Mouse (Mus musculus) kidney, adult 2 months (tissue): ENCODE measurements at regions not wholly inside any gene's neighbourhood (a gene's known extent, or its start where the extent isn't known, plus 50 kb on each side); places are given as distances from the start of the nearest gene placed in this dataset.

Experiments
- DNase-seq: peaks from one replicate; pipeline ENCODE4 v3.0.0; 2021
- H3K27ac ChIP-seq: fragments of 200-500 bp; 2 replicates; pipeline ENCODE4 v1.5.1; 2012; ENCODE audit warnings: low read depth, low read length, control low read depth, inconsistent platforms; ENCODE audit not compliant: insufficient read depth
- H3K27me3 ChIP-seq: fragments of 200-500 bp; replicated peaks from 2 replicates; pipeline ENCODE4 v1.6.1; 2012; ENCODE audit warnings: mild to moderate bottlenecking, moderate library complexity, low read length, inconsistent platforms; ENCODE audit not compliant: control insufficient read depth, insufficient read depth
- H3K36me3 ChIP-seq: fragments of 200-500 bp; 2 replicates; pipeline ENCODE4 v1.6.1; 2012; ENCODE audit warnings: mild to moderate bottlenecking, moderate library complexity, low read length, inconsistent platforms; ENCODE audit not compliant: control insufficient read depth, insufficient read depth
- H3K4me1 ChIP-seq: fragments of 200-500 bp; 2 replicates; pipeline ENCODE4 v1.6.1; 2011; ENCODE audit warnings: low read length; ENCODE audit not compliant: control insufficient read depth, insufficient read depth
- H3K4me3 ChIP-seq: fragments of 200-500 bp; 2 replicates; pipeline ENCODE4 v1.5.1; 2011; ENCODE audit warnings: mild to moderate bottlenecking, low read depth, low read length, control low read depth; ENCODE audit not compliant: insufficient read depth
- CTCF ChIP-seq: fragments of 200-500 bp; conservative IDR thresholded peaks from 2 replicates; pipeline ENCODE4 v1.5.1; 2011; ENCODE audit warnings: low read depth, mild to moderate bottlenecking, control low read depth, low read length, moderate library complexity, mixed read lengths; ENCODE audit not compliant: insufficient read depth, insufficient read length
- POLR2A ChIP-seq: fragments of 200-500 bp; IDR thresholded peaks from one replicate; pipeline ENCODE4 v1.6.1; 2011; ENCODE audit warnings: low read depth, low read length, control low read depth
- WGBS: fragments of 180-500 bp; shearing (Covaris S2); methylation state at CpG from one replicate; pipeline ENCODE4 v1.1.7; 2018; 5-methylcytosine and 5-hydroxymethylcytosine counted together

- TF ChIP-seq CTCF, result no peak
- no peak for TF ChIP-seq POLR2A
- 79% methylated on average over 7 of the region's 7 CpGs for WGBS
- no peak overlapping the region for H3K27ac ChIP-seq
- no peaks in the 10 kb centered on the region for H3K4me1 ChIP-seq
- no peak for DNase-seq
- H3K27me3 ChIP-seq, result no peaks in the 10 kb centered on the region
- H3K4me3 ChIP-seq, result no peak overlapping the region
- no peaks in the 10 kb centered on the region for H3K36me3 ChIP-seq
Observed at GRCm38 (mm10) chr8:90636770-90637169, 180.4 kb downstream of the Gm19935 start.

GRCm38 (mm10) chr8:90635766-90636492 is 181.3 kb downstream of the Gm19935 start:
- no peaks in the 10 kb centered on the region for H3K4me1 ChIP-seq
- H3K36me3 ChIP-seq, result no peaks in the 10 kb centered on the region
- 49% methylated on average over 7 of the region's 7 CpGs for WGBS
- H3K27me3 ChIP-seq, result no peaks in the 10 kb centered on the region
- TF ChIP-seq CTCF (no peak), POLR2A (no peak)
- no peak for DNase-seq
- no peak overlapping the region for H3K4me3 ChIP-seq
- H3K27ac ChIP-seq, result no peak overlapping the region

GRCm38 (mm10) chr8:90630796-90631195 is 186.4 kb downstream of the Gm19935 start:
- DNase-seq, result no peak
- Histone ChIP-seq H3K4me3 (no peak overlapping the region), H3K36me3 (no peaks in the 10 kb centered on the region), H3K4me1 (no peaks in the 10 kb centered on the region), H3K27me3 (no peaks in the 10 kb centered on the region), H3K27ac (no peak overlapping the region)
- 70% methylated on average over 1 of the region's 1 CpGs for WGBS
- TF ChIP-seq POLR2A (no peak), CTCF (no peak)

- Histone ChIP-seq H3K27me3 (no peaks in the 10 kb centered on the region), H3K36me3 (no peaks in the 10 kb centered on the region), H3K27ac (no peak overlapping the region), H3K4me3 (no peak overlapping the region), H3K4me1 (no peaks in the 10 kb centered on the region)
- 59% methylated on average over 3 of the region's 3 CpGs for WGBS
- no peak for DNase-seq
- TF ChIP-seq POLR2A, result no peak
- TF ChIP-seq CTCF, result no peak
Observed at GRCm38 (mm10) chr8:90608410-90608809, 208.8 kb downstream of the Gm19935 start.

GRCm38 (mm10) chr8:90600946-90601695 is 216.1 kb downstream of the Gm19935 start:
- 25% methylated on average over 11 of the region's 11 CpGs for WGBS
- DNase-seq, result no peak
- Histone ChIP-seq H3K4me1 (no peaks in the 10 kb centered on the region), H3K4me3 (no peak overlapping the region), H3K27me3 (no peaks in the 10 kb centered on the region; the same call in 1 of the 2 replicates), H3K27ac (no peak overlapping the region), H3K36me3 (no peaks in the 10 kb centered on the region)
- TF ChIP-seq POLR2A (no peak), CTCF (no peak)

GRCm38 (mm10) chr8:90597376-90597775 is 219.8 kb downstream of the Gm19935 start:
- H3K27ac ChIP-seq, result no peak overlapping the region
- no peak for TF ChIP-seq CTCF
- no peak for TF ChIP-seq POLR2A
- WGBS, result 91% methylated on average over 6 of the region's 6 CpGs
- no peak overlapping the region for H3K4me3 ChIP-seq
- no peak for DNase-seq
- no peaks in the 10 kb centered on the region; the same call in 1 of the 2 replicates for H3K27me3 ChIP-seq
- no peaks in the 10 kb centered on the region for H3K4me1 ChIP-seq
- no peaks in the 10 kb centered on the region for H3K36me3 ChIP-seq

- no peak for TF ChIP-seq CTCF
- TF ChIP-seq POLR2A, result no peak
- H3K4me3 ChIP-seq, result no peak overlapping the region
- H3K4me1 ChIP-seq, result no peaks in the 10 kb centered on the region
- no peaks in the 10 kb centered on the region for H3K36me3 ChIP-seq
- WGBS, result 75% methylated on average over 4 of the region's 4 CpGs
- H3K27me3 ChIP-seq, result no peaks in the 10 kb centered on the region
- DNase-seq, result no peak
- H3K27ac ChIP-seq, result no peak overlapping the region
Observed at GRCm38 (mm10) chr8:90579426-90579825, 231.3 kb upstream of the Tox3 start.
